Mouse (Mus musculus) midbrain, embryonic 11.5 days (tissue): ENCODE measurements around the gene Ppil2. TPM values are rescaled to one million over a fixed set of nuclear protein-coding genes. Genes with fewer than 3 reads are reported as not detected.

Source experiments
- ATAC-seq: fragments of 200-750 bp; cut with Nextera tagmentation; 2 replicates; pipeline ENCODE4 v1.8.0; 2017; ENCODE audit warnings: moderate TSS enrichment, moderate library complexity; ENCODE audit not compliant: low FRiP score
- DNase-seq: peaks from one replicate; pipeline ENCODE4 v3.0.0; 2015; ENCODE audit warnings: low spot score; ENCODE audit errors: missing footprints
- H3K27ac ChIP-seq: fragments of 300-500 bp; sonication (generic); 2 replicates; pipeline ENCODE4 v1.5.1; 2014; ENCODE audit warnings: low read depth, low read length
- H3K27me3 ChIP-seq: fragments of 300-500 bp; sonication (generic); 2 replicates; pipeline ENCODE4 v1.6.1; 2014; ENCODE audit warnings: mild to moderate bottlenecking, low read length, moderate library complexity, mixed read lengths; ENCODE audit not compliant: control insufficient read depth, insufficient read depth
- H3K36me3 ChIP-seq: fragments of 300-500 bp; sonication (generic); 2 replicates; pipeline ENCODE4 v1.6.1; 2014; ENCODE audit warnings: mild to moderate bottlenecking, low read length, moderate library complexity, mixed read lengths; ENCODE audit not compliant: control insufficient read depth, insufficient read depth
- H3K4me1 ChIP-seq: fragments of 300-500 bp; sonication (generic); 2 replicates; pipeline ENCODE4 v1.6.1; 2014; ENCODE audit warnings: low read length; ENCODE audit not compliant: control insufficient read depth, insufficient read depth
- H3K4me2 ChIP-seq: fragments of 300-500 bp; sonication (generic); 2 replicates; pipeline ENCODE4 v1.6.1; 2014; ENCODE audit warnings: mild to moderate bottlenecking, moderate library complexity
- H3K4me3 ChIP-seq: fragments of 300-500 bp; sonication (generic); 2 replicates; pipeline ENCODE4 v1.5.1; 2014; ENCODE audit warnings: low read depth, low read length
- H3K9ac ChIP-seq: fragments of 300-500 bp; sonication (generic); 2 replicates; pipeline ENCODE4 v1.6.1; 2014; ENCODE audit warnings: low read length
- H3K9me3 ChIP-seq: fragments of 300-500 bp; sonication (generic); 2 replicates; pipeline ENCODE4 v1.6.1; 2016; ENCODE audit warnings: low read length; ENCODE audit not compliant: control insufficient read depth
- WGBS: fragments of 180-500 bp; shearing (Covaris S2); extraction: QIAGEN DNeasy Blood & Tissue Kit; methylation state at CpG from one replicate; pipeline ENCODE4 v1.1.7; 2014; 5-methylcytosine and 5-hydroxymethylcytosine counted together
- polyA plus RNA-seq: library from polyadenylated mRNA; unstranded; fragments of >200 nt; fragmentation: Nextera tagmentation; extraction: Ambion mirVana; gene quantifications from 2 replicates; pipeline ENCODE4 v1.2.1, GENCODE M21; 2014

Ppil2 gene
- polyA plus RNA-seq, 1 experiment from 2014 or later, result 142 TPM

- WGBS, result 94% methylated on average over 5 of the region's 5 CpGs
- Histone ChIP-seq H3K36me3 (peaks cover 20% of the 10 kb centered on the region), H3K9ac (no peak overlapping the region), H3K4me3 (no peak overlapping the region), H3K4me1 (peaks cover 7% of the 10 kb centered on the region), H3K27me3 (no peaks in the 10 kb centered on the region), H3K9me3 (no peaks in the 10 kb centered on the region), H3K4me2 (no peak overlapping the region), H3K27ac (no peak overlapping the region)
- ATAC-seq (no peak), DNase-seq (no peak)
Measured at GRCm38 (mm10) chr16:17117309-17117799, 6.3 kb upstream of the Ppil2 start.

GRCm38 (mm10) chr16:17104600-17104999, 6.5 kb downstream of the Ppil2 start:
- Histone ChIP-seq H3K27ac (no peak overlapping the region), H3K4me3 (no peak overlapping the region), H3K36me3 (peaks cover 11% of the 10 kb centered on the region), H3K4me2 (no peak overlapping the region), H3K4me1 (no peaks in the 10 kb centered on the region), H3K9ac (no peak overlapping the region), H3K27me3 (no peaks in the 10 kb centered on the region), H3K9me3 (no peaks in the 10 kb centered on the region)
- DNase-seq (no peak), ATAC-seq (no peak)
- 94% methylated on average over 4 of the region's 4 CpGs for WGBS

- Histone ChIP-seq H3K9ac (no peak overlapping the region), H3K4me2 (no peak overlapping the region), H3K9me3 (no peaks in the 10 kb centered on the region), H3K27me3 (no peaks in the 10 kb centered on the region), H3K36me3 (peaks cover 13% of the 10 kb centered on the region), H3K4me1 (no peaks in the 10 kb centered on the region), H3K4me3 (no peak overlapping the region), H3K27ac (no peak overlapping the region)
- ATAC-seq, result no peak
- WGBS, result 82% methylated on average over 7 of the region's 7 CpGs
- DNase-seq, result no peak
Measured at GRCm38 (mm10) chr16:17102630-17103220, 8.3 kb downstream of the Ppil2 start.

GRCm38 (mm10) chr16:17096938-17097337, 14.1 kb downstream of the Ppil2 start:
- ATAC-seq, result no peak
- H3K36me3 ChIP-seq, result peaks cover 27% of the 10 kb centered on the region
- no peak for DNase-seq
- no peaks in the 10 kb centered on the region for H3K4me1 ChIP-seq
- no peak overlapping the region for H3K27ac ChIP-seq
- H3K27me3 ChIP-seq, result no peaks in the 10 kb centered on the region
- H3K4me3 ChIP-seq, result no peak overlapping the region
- 97% methylated on average over 3 of the region's 3 CpGs for WGBS
- H3K9ac ChIP-seq, result no peak overlapping the region
- no peaks in the 10 kb centered on the region for H3K9me3 ChIP-seq
- H3K4me2 ChIP-seq, result no peak overlapping the region

GRCm38 (mm10) chr16:17088346-17088745, 22.7 kb downstream of the Ppil2 start:
- H3K9me3 ChIP-seq, result no peaks in the 10 kb centered on the region
- no peak for DNase-seq
- no peak overlapping the region for H3K9ac ChIP-seq
- H3K4me3 ChIP-seq, result no peak overlapping the region
- H3K27me3 ChIP-seq, result no peaks in the 10 kb centered on the region
- H3K4me2 ChIP-seq, result no peak overlapping the region
- 80% methylated on average over 3 of the region's 3 CpGs for WGBS
- no peak overlapping the region for H3K27ac ChIP-seq
- peaks cover 39% of the 10 kb centered on the region for H3K36me3 ChIP-seq
- no peaks in the 10 kb centered on the region for H3K4me1 ChIP-seq
- ATAC-seq, result peak; percentile 30; the same call in 1 of the 2 replicates

GRCm38 (mm10) chr16:17086669-17087193, 24.3 kb downstream of the Ppil2 start:
- DNase-seq (no peak), ATAC-seq (no peak)
- no peaks in the 10 kb centered on the region for H3K9me3 ChIP-seq
- H3K27ac ChIP-seq, result no peak overlapping the region
- no peak overlapping the region for H3K4me2 ChIP-seq
- peaks cover 43% of the 10 kb centered on the region for H3K36me3 ChIP-seq
- H3K4me1 ChIP-seq, result no peaks in the 10 kb centered on the region
- H3K4me3 ChIP-seq, result no peak overlapping the region
- 82% methylated on average over 13 of the region's 13 CpGs for WGBS
- no peak overlapping the region for H3K9ac ChIP-seq
- no peaks in the 10 kb centered on the region for H3K27me3 ChIP-seq

GRCm38 (mm10) chr16:17086241-17086640, 24.8 kb downstream of the Ppil2 start:
- Histone ChIP-seq H3K4me2 (no peak overlapping the region), H3K9ac (no peak overlapping the region), H3K9me3 (no peaks in the 10 kb centered on the region), H3K4me1 (no peaks in the 10 kb centered on the region), H3K36me3 (peaks cover 42% of the 10 kb centered on the region), H3K4me3 (no peak overlapping the region), H3K27me3 (no peaks in the 10 kb centered on the region), H3K27ac (no peak overlapping the region)
- DNase-seq (no peak), ATAC-seq (no peak)
- 92% methylated on average over 3 of the region's 3 CpGs for WGBS

- no peak for DNase-seq
- no peak for ATAC-seq
- peaks cover 44% of the 10 kb centered on the region for H3K36me3 ChIP-seq
- H3K4me1 ChIP-seq, result no peaks in the 10 kb centered on the region
- no peak overlapping the region for H3K9ac ChIP-seq
- WGBS, result 94% methylated on average over 4 of the region's 4 CpGs
- H3K9me3 ChIP-seq, result no peaks in the 10 kb centered on the region
- no peaks in the 10 kb centered on the region for H3K27me3 ChIP-seq
- no peak overlapping the region for H3K4me3 ChIP-seq
- no peak overlapping the region for H3K4me2 ChIP-seq
- H3K27ac ChIP-seq, result no peak overlapping the region
Measured at GRCm38 (mm10) chr16:17085636-17086035, 25.4 kb downstream of the Ppil2 start.

GRCm38 (mm10) chr16:17082121-17082792, 28.8 kb downstream of the Ppil2 start:
- H3K4me3 ChIP-seq, result no peak overlapping the region
- no peak overlapping the region for H3K27ac ChIP-seq
- no peaks in the 10 kb centered on the region for H3K4me1 ChIP-seq
- H3K36me3 ChIP-seq, result peaks cover 31% of the 10 kb centered on the region
- H3K4me2 ChIP-seq, result no peak overlapping the region
- no peak overlapping the region for H3K9ac ChIP-seq
- H3K9me3 ChIP-seq, result no peaks in the 10 kb centered on the region
- ATAC-seq, result no peak
- DNase-seq, result no peak
- WGBS, result 91% methylated on average over 6 of the region's 6 CpGs
- no peaks in the 10 kb centered on the region for H3K27me3 ChIP-seq
